Comparison of ENCODE assay signal across 8 mouse cellular contexts in genomic region chr11:58948542-58949479, GRCm38 (mm10). TPM values are rescaled to one million over a fixed set of nuclear protein-coding genes. Genes with fewer than 3 reads are reported as not detected.
DNase-seq lines count a peak whose midpoint lies in the region; ATAC-seq and TF ChIP-seq lines count a peak whose summit lies in the region.

TSS of gene Hist3h2ba (plus strand) at chr11:58948920.

- peak within 1 kb of the TSS; percentile 60 for H3K4me2 ChIP-seq in lung, embryonic 14.5 days

- H3K27me3 ChIP-seq in hindbrain, embryonic 10.5 days (ENCODE audit: insufficient read depth, poor library complexity, severe bottlenecking), result peaks cover 14% of the 10 kb centered on the region
- peaks cover 34% of the 10 kb centered on the region for H3K27me3 ChIP-seq in lung, embryonic 14.5 days (ENCODE audit: insufficient read depth, low read length)

- H3K4me3 ChIP-seq in brown adipose tissue, adult 24 weeks (ENCODE audit: insufficient read depth, low read depth, low read length), result peak within 1 kb of the TSS; percentile 46
- H3K4me3 ChIP-seq in hindbrain, embryonic 10.5 days, result peak within 1 kb of the TSS; percentile 68
- peak within 1 kb of the TSS; percentile 38 for H3K4me3 ChIP-seq in lung, embryonic 14.5 days (ENCODE audit: low read depth, low read length)

- peak; percentile 75 for ATAC-seq in erythroid progenitor cell, adult 5-6 weeks (replicated peaks; ENCODE audit: low FRiP score, poor library complexity, severe bottlenecking)
- peak; percentile 79 for ATAC-seq in lung, embryonic 14.5 days (ENCODE audit: insufficient read depth)
- ATAC-seq in neutrophil, adult 5-6 weeks (ENCODE audit: extremely low read depth, insufficient number of reproducible peaks, low FRiP score, poor library complexity, severe bottlenecking), result peak; percentile 90

- H3K9me3 ChIP-seq in hindbrain, embryonic 10.5 days, result no peaks in the 10 kb centered on the region
- no peaks in the 10 kb centered on the region for H3K9me3 ChIP-seq in lung, embryonic 14.5 days (ENCODE audit: low read depth, low read length)

- peak; percentile 96 for DNase-seq in ES-CJ7 (ENCODE audit: low read depth, low spot score)
- peak; percentile 78 for DNase-seq in hindbrain, embryonic 10.5 days (ENCODE audit: low spot score)
- DNase-seq in layer of hippocampus, adult 9-10 months (ENCODE audit: low spot score), result peak; percentile 91
- DNase-seq in lung, embryonic 14.5 days, result peak; percentile 79
- DNase-seq in thymus, postnatal 10 days (ENCODE audit: low spot score in 2 of 2), result peak; percentile 78 to 80

- peaks cover 2% of the 10 kb centered on the region; the same call in 1 of the 2 replicates for H3K4me1 ChIP-seq in brown adipose tissue, adult 24 weeks (ENCODE audit: control insufficient read depth, insufficient read depth, insufficient read length, low read length)
- peaks cover 28% of the 10 kb centered on the region for H3K4me1 ChIP-seq in hindbrain, embryonic 10.5 days (replicated peaks)
- H3K4me1 ChIP-seq in lung, embryonic 14.5 days (ENCODE audit: insufficient read depth), result no peaks in the 10 kb centered on the region

- H3K9ac ChIP-seq in lung, embryonic 14.5 days, result peak within 1 kb of the TSS; percentile 44

- TF ChIP-seq CTCF in lung, embryonic 14.5 days (IDR thresholded peaks at IDR 0.05; ENCODE audit: low read depth), result no peak

- 0 out of 2 replicates have a peak within 1 kb of the TSS, but pooled peaks have one; percentile 4 for H3K27ac ChIP-seq in brown adipose tissue, adult 24 weeks (replicated peaks; ENCODE audit: low read depth, low read length)
- H3K27ac ChIP-seq in hindbrain, embryonic 10.5 days, result peak within 1 kb of the TSS; percentile 95
- peak within 1 kb of the TSS; percentile 88 for H3K27ac ChIP-seq in lung, embryonic 14.5 days (ENCODE audit: low read depth)

- under 1% methylated on average over 48 of the region's 48 CpGs for WGBS in hindbrain, embryonic 10.5 days
- WGBS in lung, embryonic 14.5 days, result under 1% methylated on average over 48 of the region's 48 CpGs

- H3K36me3 ChIP-seq in hindbrain, embryonic 10.5 days, result no peaks in the 10 kb centered on the region
- H3K36me3 ChIP-seq in lung, embryonic 14.5 days (ENCODE audit: insufficient read depth), result no peaks in the 10 kb centered on the region

RNA-seq across cellular contexts. Expression of gene Hist3h2ba, which starts in this region (rescaled TPM):
- polyA plus RNA-seq in brown adipose tissue, adult 24 weeks (2012; ENCODE audit: insufficient read depth, insufficient read length, missing spikeins), result not detected in 2 replicates
- 265 and 290 TPM in 2 replicates for total RNA-seq in erythroid progenitor cell, adult 5-6 weeks (2015; ENCODE audit: low replicate concordance)
- total RNA-seq in erythroid progenitor cell, adult 5-6 weeks (2017; ENCODE audit: low replicate concordance), result 136 and 409 TPM in 2 replicates
- 39.0 and 115 TPM in 2 replicates for polyA plus RNA-seq in hindbrain, embryonic 10.5 days (2016; fragmentation: Nextera tagmentation; extraction: Ambion mirVana)
- 9.0 and 9.5 TPM in 2 replicates for polyA plus RNA-seq in lung, embryonic 14.5 days (2014; fragmentation: Nextera tagmentation; extraction: Ambion mirVana)
- total RNA-seq in neutrophil, adult 5-6 weeks (2017), result 3.7 and 8.1 TPM in 2 replicates

Comparison
In these comparisons a context has a peak if more than half of its experiments do, and no peak if none do; other contexts are left out.
1. Peak in every context shown above with its lines: DNase-seq, ATAC-seq, H3K4me3 ChIP-seq and H3K27ac ChIP-seq.
2. RNA of gene Hist3h2ba (total RNA-seq): 136 to 409 TPM in erythroid progenitor cell, adult 5-6 weeks; 3.7 to 8.1 TPM in neutrophil, adult 5-6 weeks; every median in the first group is over 10 times any median in the second.
3. H3K27ac ChIP-seq: peak in every context shown above with its lines; median percentile 95 in hindbrain, embryonic 10.5 days; 88 in lung, embryonic 14.5 days; 4 in brown adipose tissue, adult 24 weeks.